Mouse (Mus musculus) heart, adult 2 months (tissue): ENCODE measurements around the gene Fgf13.

Experiments used
- CTCF ChIP-seq: fragments of 200-600 bp; IDR thresholded peaks from 2 replicates; pipeline ENCODE4 v1.8.1; 2022; ENCODE audit warnings: antibody characterized with exemption, mild to moderate bottlenecking, moderate library complexity
- EP300 ChIP-seq: fragments of 200-500 bp; IDR thresholded peaks from 2 replicates; pipeline ENCODE4 v1.6.1; 2011; ENCODE audit warnings: low read depth, low read length, control low read depth; ENCODE audit not compliant: insufficient read depth
- POLR2A ChIP-seq: fragments of 200-500 bp; IDR thresholded peaks from 2 replicates; pipeline ENCODE4 v1.6.1; 2011; ENCODE audit warnings: mild to moderate bottlenecking, low read depth, low read length, control low read depth; ENCODE audit not compliant: insufficient read depth

DNA sequence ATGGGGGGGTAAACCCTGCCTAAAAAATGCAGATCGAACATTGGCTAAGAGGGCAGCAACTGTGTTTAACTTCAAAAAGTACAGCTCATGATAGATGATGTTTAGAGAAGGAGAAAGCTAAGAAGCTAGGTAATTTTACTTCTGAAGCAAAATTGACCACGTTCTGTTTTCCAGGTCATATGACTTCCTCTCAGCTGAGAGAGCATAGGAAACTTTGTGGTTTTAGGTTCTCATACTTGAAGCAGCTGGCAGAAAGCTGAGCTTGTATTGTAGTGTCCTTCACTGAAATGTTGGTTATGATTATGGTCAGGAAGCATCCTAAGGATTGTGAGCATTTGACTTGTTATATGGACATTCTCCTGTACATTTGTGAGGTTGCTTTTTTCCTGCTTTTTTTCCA is 425.9 kb downstream of the Fgf13 start:
- TF ChIP-seq CTCF (no peak), POLR2A (no peak), EP300 (no peak)
